Mouse (Mus musculus): Measurements from ENCODE around the gene Zfp940. TPM values are rescaled to one million over a fixed set of nuclear protein-coding genes. Genes with fewer than 3 reads are reported as not detected.

Gene Zfp940
- polyA plus RNA-seq, 1 experiment, result 10.8 TPM

- no peak overlapping the region for H3K4me3 ChIP-seq (replicated peaks; ENCODE audit: insufficient read depth, low read depth, low read length)
- no peak overlapping the region for H3K27ac ChIP-seq (ENCODE audit: insufficient read depth, low read length)
- no peak for TF ChIP-seq POLR2A (IDR thresholded peaks at IDR 0.05; ENCODE audit: borderline replicate concordance, insufficient read depth, low read length)
- H3K4me1 ChIP-seq (ENCODE audit: control insufficient read depth, insufficient read depth, low read length), result no peaks in the 10 kb centered on the region
- DNase-seq, result no peak
- WGBS, result 83% methylated on average over 7 of the region's 7 CpGs
- no peaks in the 10 kb centered on the region for H3K27me3 ChIP-seq (ENCODE audit: control insufficient read depth, insufficient read depth, low read length)
Measured at GRCm38 (mm10) chr7:29861660-29862059, 8.2 kb upstream of the Zfp940 start.

- DNase-seq, result peak; percentile 94 to 97
- H3K27ac ChIP-seq (ENCODE audit: insufficient read depth, low read length), result peak within 1 kb of the TSS; percentile 1; the same call in 1 of the 2 replicates
- no peaks in the 10 kb centered on the region for H3K27me3 ChIP-seq (ENCODE audit: control insufficient read depth, insufficient read depth, low read length)
- no peaks in the 10 kb centered on the region for H3K4me1 ChIP-seq (ENCODE audit: control insufficient read depth, insufficient read depth, low read length)
- WGBS, result 4% methylated on average over 32 of the region's 32 CpGs
- H3K4me3 ChIP-seq (replicated peaks; ENCODE audit: insufficient read depth, low read depth, low read length), result peak within 1 kb of the TSS; percentile 71
- no peak; the same call in 1 of the 2 replicates for TF ChIP-seq CTCF (IDR thresholded peaks at IDR 0.05; ENCODE audit: borderline replicate concordance, insufficient read depth, low read depth, low read length)
- peak; percentile 86 for TF ChIP-seq POLR2A (IDR thresholded peaks at IDR 0.05; ENCODE audit: borderline replicate concordance, insufficient read depth, low read length)
Measured at GRCm38 (mm10) chr7:29859532-29860517, 6.4 kb upstream of the Zfp940 start, which contains the start of gene Zfp420. Gene Zfp420 (plus strand): TSS chr7:29859979.

- WGBS, result 38% methylated on average over 9 of the region's 9 CpGs
- Histone ChIP-seq H3K4me3 (replicated peaks; ENCODE audit: insufficient read depth, low read depth, low read length) (peak overlapping the region; percentile 100), H3K4me1 (ENCODE audit: control insufficient read depth, insufficient read depth, low read length) (no peaks in the 10 kb centered on the region), H3K27me3 (ENCODE audit: control insufficient read depth, insufficient read depth, low read length) (no peaks in the 10 kb centered on the region), H3K27ac (ENCODE audit: insufficient read depth, low read length) (no peak overlapping the region)
- TF ChIP-seq POLR2A (IDR thresholded peaks at IDR 0.05; ENCODE audit: borderline replicate concordance, insufficient read depth, low read length) (no peak), CTCF (IDR thresholded peaks at IDR 0.05; ENCODE audit: borderline replicate concordance, insufficient read depth, low read depth, low read length) (no peak)
- no peak for DNase-seq
Measured at GRCm38 (mm10) chr7:29852831-29853218, 644 bp downstream of the Zfp940 start.

- WGBS, result 92% methylated on average over 5 of the region's 5 CpGs
- no peak for TF ChIP-seq CTCF (IDR thresholded peaks at IDR 0.05; ENCODE audit: borderline replicate concordance, insufficient read depth, low read depth, low read length)
- no peak for TF ChIP-seq POLR2A (IDR thresholded peaks at IDR 0.05; ENCODE audit: borderline replicate concordance, insufficient read depth, low read length)
- no peak for DNase-seq
- Histone ChIP-seq H3K4me1 (ENCODE audit: control insufficient read depth, insufficient read depth, low read length) (no peaks in the 10 kb centered on the region), H3K4me3 (replicated peaks; ENCODE audit: insufficient read depth, low read depth, low read length) (no peak overlapping the region), H3K27ac (ENCODE audit: insufficient read depth, low read length) (no peak overlapping the region), H3K27me3 (ENCODE audit: control insufficient read depth, insufficient read depth, low read length) (no peaks in the 10 kb centered on the region)
Measured at GRCm38 (mm10) chr7:29844616-29845015, 8.9 kb downstream of the Zfp940 start.

GRCm38 (mm10) chr7:29842105-29842504 is 11.4 kb downstream of the Zfp940 start:
- TF ChIP-seq POLR2A (IDR thresholded peaks at IDR 0.05; ENCODE audit: borderline replicate concordance, insufficient read depth, low read length), result no peak
- TF ChIP-seq CTCF (IDR thresholded peaks at IDR 0.05; ENCODE audit: borderline replicate concordance, insufficient read depth, low read depth, low read length), result no peak
- Histone ChIP-seq H3K27ac (ENCODE audit: insufficient read depth, low read length) (no peak overlapping the region), H3K4me3 (replicated peaks; ENCODE audit: insufficient read depth, low read depth, low read length) (no peak overlapping the region), H3K27me3 (ENCODE audit: control insufficient read depth, insufficient read depth, low read length) (no peaks in the 10 kb centered on the region), H3K4me1 (ENCODE audit: control insufficient read depth, insufficient read depth, low read length) (no peaks in the 10 kb centered on the region)
- DNase-seq, result no peak
- 94% methylated on average over 1 of the region's 1 CpGs for WGBS

GRCm38 (mm10) chr7:29839256-29839655 is 14.2 kb downstream of the Zfp940 start:
- Histone ChIP-seq H3K4me3 (replicated peaks; ENCODE audit: insufficient read depth, low read depth, low read length) (no peak overlapping the region), H3K27me3 (ENCODE audit: control insufficient read depth, insufficient read depth, low read length) (no peaks in the 10 kb centered on the region; the same call in 1 of the 2 replicates), H3K4me1 (ENCODE audit: control insufficient read depth, insufficient read depth, low read length) (no peaks in the 10 kb centered on the region), H3K27ac (ENCODE audit: insufficient read depth, low read length) (no peak overlapping the region)
- WGBS, result 90% methylated on average over 3 of the region's 3 CpGs
- TF ChIP-seq POLR2A (IDR thresholded peaks at IDR 0.05; ENCODE audit: borderline replicate concordance, insufficient read depth, low read length) (no peak), CTCF (IDR thresholded peaks at IDR 0.05; ENCODE audit: borderline replicate concordance, insufficient read depth, low read depth, low read length) (no peak)
- no peak for DNase-seq

GRCm38 (mm10) chr7:29836816-29837215 is 16.7 kb downstream of the Zfp940 start:
- H3K27ac ChIP-seq (ENCODE audit: insufficient read depth, low read length), result peak overlapping the region; percentile 6; the same call in 1 of the 2 replicates
- no peak for DNase-seq
- no peaks in the 10 kb centered on the region for H3K4me1 ChIP-seq (ENCODE audit: control insufficient read depth, insufficient read depth, low read length)
- H3K4me3 ChIP-seq (replicated peaks; ENCODE audit: insufficient read depth, low read depth, low read length), result no peak overlapping the region
- H3K27me3 ChIP-seq (ENCODE audit: control insufficient read depth, insufficient read depth, low read length), result no peaks in the 10 kb centered on the region; the same call in 1 of the 2 replicates
- TF ChIP-seq CTCF (IDR thresholded peaks at IDR 0.05; ENCODE audit: borderline replicate concordance, insufficient read depth, low read depth, low read length) (no peak), POLR2A (IDR thresholded peaks at IDR 0.05; ENCODE audit: borderline replicate concordance, insufficient read depth, low read length) (no peak)
- WGBS, result 81% methylated on average over 1 of the region's 1 CpGs

- TF ChIP-seq CTCF (IDR thresholded peaks at IDR 0.05; ENCODE audit: borderline replicate concordance, insufficient read depth, low read depth, low read length) (no peak), POLR2A (IDR thresholded peaks at IDR 0.05; ENCODE audit: borderline replicate concordance, insufficient read depth, low read length) (no peak)
- Histone ChIP-seq H3K27me3 (ENCODE audit: control insufficient read depth, insufficient read depth, low read length) (no peaks in the 10 kb centered on the region), H3K4me1 (ENCODE audit: control insufficient read depth, insufficient read depth, low read length) (no peaks in the 10 kb centered on the region), H3K4me3 (replicated peaks; ENCODE audit: insufficient read depth, low read depth, low read length) (no peak overlapping the region), H3K27ac (ENCODE audit: insufficient read depth, low read length) (no peak overlapping the region)
- no peak for DNase-seq
- 60% methylated on average over 12 of the region's 12 CpGs for WGBS
Measured at GRCm38 (mm10) chr7:29829804-29830203, 23.7 kb downstream of the Zfp940 start.

Measured in cerebellum, adult 2 months (tissue).